Mouse (Mus musculus) spleen, adult 2 months (tissue): Measurements from ENCODE around the gene Tapt1. TPM values are rescaled to one million over a fixed set of nuclear protein-coding genes. Genes with fewer than 3 reads are reported as not detected.

ENCODE experiments used
- DNase-seq, 2 experiments: peaks; one replicate each; pipeline versions ENCODE4 v3.0.0 to v3.0.0-alpha.2; 2012 to 2021; ENCODE audit warnings: low spot score in 2 of 2, low read depth in 1 of 2
- H3K27ac ChIP-seq: fragments of 200-500 bp; 2 replicates; pipeline ENCODE4 v1.5.1; 2012; ENCODE audit warnings: low read length, inconsistent platforms; ENCODE audit not compliant: insufficient read depth
- H3K27me3 ChIP-seq: fragments of 200-500 bp; 2 replicates; pipeline ENCODE4 v1.6.1; 2012; ENCODE audit warnings: mild to moderate bottlenecking, moderate library complexity, low read length, inconsistent platforms; ENCODE audit not compliant: control insufficient read depth, insufficient read depth
- H3K36me3 ChIP-seq: fragments of 200-500 bp; 2 replicates; pipeline ENCODE4 v1.6.1; 2012; ENCODE audit warnings: mild to moderate bottlenecking, low read length, inconsistent platforms; ENCODE audit not compliant: control insufficient read depth, insufficient read depth
- H3K4me1 ChIP-seq: fragments of 200-500 bp; 2 replicates; pipeline ENCODE4 v1.6.1; 2011; ENCODE audit warnings: inconsistent platforms; ENCODE audit not compliant: control insufficient read depth, insufficient read depth, insufficient read length
- H3K4me3 ChIP-seq: fragments of 200-500 bp; 2 replicates; pipeline ENCODE4 v1.5.1; 2011; ENCODE audit warnings: mild to moderate bottlenecking, inconsistent platforms; ENCODE audit not compliant: insufficient read depth, insufficient read length; ENCODE audit errors: extremely low read depth
- CTCF ChIP-seq: fragments of 200-500 bp; IDR thresholded peaks from 2 replicates; pipeline ENCODE4 v1.5.1; 2011; ENCODE audit warnings: mild to moderate bottlenecking, inconsistent platforms; ENCODE audit not compliant: insufficient read depth, insufficient read length, insufficient replicate concordance; ENCODE audit errors: extremely low read depth
- POLR2A ChIP-seq: fragments of 200-500 bp; IDR thresholded peaks from 2 replicates; pipeline ENCODE4 v1.6.1; 2011; ENCODE audit warnings: low read depth, low read length, inconsistent platforms
- WGBS: fragments of 180-500 bp; shearing (Covaris S2); methylation state at CpG from one replicate; pipeline ENCODE4 v1.1.7; 2018; 5-methylcytosine and 5-hydroxymethylcytosine counted together
- polyA plus RNA-seq: library from polyadenylated mRNA; depleted of rRNA; stranded (reverse); fragments of >200 nt; gene quantifications from 2 replicates; pipeline ENCODE4 v1.2.3, GENCODE M21; 2012

The Tapt1 gene
- polyA plus RNA-seq, 1 experiment = 22.2 TPM

- no peaks in the 10 kb centered on the region for H3K36me3 ChIP-seq
- DNase-seq = no peak
- TF ChIP-seq CTCF (no peak), POLR2A (no peak)
- H3K4me1 ChIP-seq = no peaks in the 10 kb centered on the region
- WGBS = 64% methylated on average over 11 of the region's 11 CpGs
- no peak overlapping the region for H3K4me3 ChIP-seq
- H3K27me3 ChIP-seq = no peaks in the 10 kb centered on the region
- H3K27ac ChIP-seq = no peak overlapping the region
These were observed 20.2 kb upstream of the Tapt1 start for GRCm38 (mm10) chr5:44246493-44247217.

DNA sequence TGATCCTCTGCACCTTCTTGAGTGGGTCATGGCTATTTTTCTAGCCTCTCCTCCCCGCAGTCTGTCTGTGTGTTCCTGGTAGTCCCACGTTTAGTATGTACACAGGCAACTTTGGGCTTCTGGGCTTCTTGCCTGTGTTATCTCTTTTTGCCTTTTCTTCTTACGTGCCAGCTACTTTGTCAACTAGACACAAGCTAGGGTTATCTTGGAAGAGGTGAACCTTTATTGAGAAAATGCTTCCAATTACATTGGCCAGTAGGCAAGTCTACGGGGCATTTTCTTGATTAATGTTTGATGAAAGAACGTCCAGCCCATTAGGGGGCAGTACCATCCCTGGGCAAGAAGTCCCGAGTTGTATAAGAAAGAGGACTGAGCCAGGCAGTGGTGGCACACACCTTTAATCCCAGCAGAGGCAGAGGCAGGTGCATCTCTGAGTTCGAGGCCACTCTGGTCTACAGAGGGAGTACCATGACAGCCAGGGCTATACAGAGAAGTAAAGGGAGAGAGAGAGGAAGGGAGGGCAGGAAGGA, 18.5 kb upstream of the Tapt1 start:
- WGBS = 64% methylated on average over 7 of the region's 7 CpGs
- H3K4me1 ChIP-seq = no peaks in the 10 kb centered on the region
- H3K4me3 ChIP-seq = no peak overlapping the region
- TF ChIP-seq CTCF = no peak
- TF ChIP-seq POLR2A = no peak
- no peak for DNase-seq
- no peaks in the 10 kb centered on the region for H3K36me3 ChIP-seq
- H3K27ac ChIP-seq = no peak overlapping the region
- H3K27me3 ChIP-seq = no peaks in the 10 kb centered on the region

GRCm38 (mm10) chr5:44242828-44243227, 16.4 kb upstream of the Tapt1 start:
- no peaks in the 10 kb centered on the region for H3K27me3 ChIP-seq
- no peaks in the 10 kb centered on the region for H3K36me3 ChIP-seq
- H3K27ac ChIP-seq = no peak overlapping the region
- no peak for TF ChIP-seq POLR2A
- H3K4me1 ChIP-seq = peaks cover 9% of the 10 kb centered on the region; the same call in 1 of the 2 replicates
- WGBS = 91% methylated on average over 4 of the region's 4 CpGs
- DNase-seq = no peak
- H3K4me3 ChIP-seq = no peak overlapping the region

DNA sequence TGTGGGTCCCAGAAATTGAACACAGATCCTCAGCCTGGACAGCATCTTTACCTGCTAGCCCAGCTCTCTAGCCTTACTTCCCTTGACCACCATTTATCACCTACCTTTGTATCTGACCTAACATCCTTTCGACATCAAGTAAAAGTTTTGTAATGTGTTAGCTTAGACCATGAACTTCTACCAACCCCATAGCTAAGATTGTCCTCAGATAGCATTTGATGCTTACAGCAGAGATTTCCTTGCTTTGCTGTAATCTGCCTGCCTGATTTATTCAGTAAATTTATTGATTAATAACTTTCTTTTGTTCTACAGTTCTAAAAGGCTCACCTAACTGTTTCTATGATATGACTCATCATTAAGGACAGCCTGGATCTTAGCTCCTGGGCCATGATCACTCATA, 15.3 kb upstream of the Tapt1 start:
- peaks cover 9% of the 10 kb centered on the region; the same call in 1 of the 2 replicates for H3K4me1 ChIP-seq
- WGBS = 95% methylated on average over 1 of the region's 1 CpGs
- TF ChIP-seq CTCF = no peak
- no peak for TF ChIP-seq POLR2A
- H3K27ac ChIP-seq = no peak overlapping the region
- no peak overlapping the region for H3K4me3 ChIP-seq
- DNase-seq = no peak
- H3K27me3 ChIP-seq = no peaks in the 10 kb centered on the region
- no peaks in the 10 kb centered on the region for H3K36me3 ChIP-seq

DNA sequence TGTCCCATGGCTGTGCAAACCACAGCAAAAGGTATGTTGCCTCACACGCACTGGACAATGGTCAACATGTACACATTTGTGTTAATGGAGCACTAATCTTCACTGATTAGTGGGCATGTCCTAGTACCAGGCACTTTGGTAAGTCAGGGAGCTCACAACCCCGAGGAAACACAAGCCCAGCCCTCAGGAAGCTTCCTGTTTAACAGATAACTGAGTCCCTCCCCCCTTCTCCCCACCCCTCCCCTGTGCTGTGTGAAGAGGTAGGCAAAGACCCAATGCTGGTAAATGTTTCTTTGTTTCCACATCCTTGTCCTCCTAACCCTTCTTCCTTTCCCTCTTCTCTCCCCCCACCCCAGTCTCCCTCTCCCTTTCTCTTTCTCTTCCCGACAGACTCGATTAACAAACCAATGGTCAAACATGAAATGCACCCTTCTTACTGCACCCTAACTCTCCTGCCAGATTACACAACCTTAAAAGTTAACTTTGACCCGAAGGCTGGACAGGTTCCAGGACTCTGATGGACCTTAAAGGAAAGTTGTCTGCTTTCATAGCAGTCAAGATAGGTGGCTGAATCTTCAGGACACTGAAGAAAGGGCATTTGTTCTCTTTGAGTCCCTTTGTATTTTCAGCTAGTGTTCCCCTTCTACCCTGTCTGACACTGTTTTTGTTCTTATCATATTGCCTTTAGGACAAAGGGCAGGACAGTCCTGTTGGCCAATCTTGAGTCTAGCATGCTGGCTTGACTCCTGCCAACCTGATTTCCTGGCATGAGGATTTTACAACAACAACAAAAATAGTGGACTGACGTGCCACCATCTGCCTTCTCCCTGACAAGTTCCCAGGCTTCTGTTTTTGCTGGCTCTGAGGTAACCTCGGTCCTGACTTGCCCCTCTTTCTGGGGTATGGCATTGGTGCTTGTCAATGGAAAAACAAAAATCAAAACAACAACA, 13.0 kb upstream of the Tapt1 start:
- Histone ChIP-seq H3K27ac (no peak overlapping the region), H3K27me3 (no peaks in the 10 kb centered on the region), H3K36me3 (no peaks in the 10 kb centered on the region), H3K4me3 (no peak overlapping the region), H3K4me1 (peaks cover 9% of the 10 kb centered on the region; the same call in 1 of the 2 replicates)
- DNase-seq = no peak
- WGBS = 52% methylated on average over 7 of the region's 7 CpGs
- TF ChIP-seq POLR2A = no peak
- no peak for TF ChIP-seq CTCF

DNA sequence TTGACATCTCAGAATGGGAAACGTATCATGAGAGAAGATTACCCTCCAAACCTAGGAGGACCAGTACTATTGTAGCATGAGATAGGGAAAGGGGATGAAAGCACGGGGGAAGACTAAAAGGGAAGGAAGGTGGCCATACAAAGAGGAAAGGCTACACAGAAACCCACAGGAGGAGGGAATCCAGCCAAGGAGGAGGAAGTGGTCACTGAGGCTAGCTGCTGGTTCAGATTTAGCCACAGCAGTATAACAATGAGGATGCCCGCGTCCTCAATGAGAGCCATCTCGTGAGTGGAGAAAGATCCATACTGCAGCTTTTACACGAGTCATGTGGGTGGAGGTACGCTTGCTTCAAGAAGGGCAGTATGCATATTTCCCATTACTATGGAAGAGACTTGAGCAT, 11.8 kb upstream of the Tapt1 start:
- no peaks in the 10 kb centered on the region for H3K27me3 ChIP-seq
- DNase-seq = no peak
- no peak for TF ChIP-seq POLR2A
- no peak for TF ChIP-seq CTCF
- no peak overlapping the region for H3K4me3 ChIP-seq
- H3K27ac ChIP-seq = no peak overlapping the region
- peaks cover 9% of the 10 kb centered on the region; the same call in 1 of the 2 replicates for H3K4me1 ChIP-seq
- 38% methylated on average over 7 of the region's 7 CpGs for WGBS
- H3K36me3 ChIP-seq = no peaks in the 10 kb centered on the region

DNA sequence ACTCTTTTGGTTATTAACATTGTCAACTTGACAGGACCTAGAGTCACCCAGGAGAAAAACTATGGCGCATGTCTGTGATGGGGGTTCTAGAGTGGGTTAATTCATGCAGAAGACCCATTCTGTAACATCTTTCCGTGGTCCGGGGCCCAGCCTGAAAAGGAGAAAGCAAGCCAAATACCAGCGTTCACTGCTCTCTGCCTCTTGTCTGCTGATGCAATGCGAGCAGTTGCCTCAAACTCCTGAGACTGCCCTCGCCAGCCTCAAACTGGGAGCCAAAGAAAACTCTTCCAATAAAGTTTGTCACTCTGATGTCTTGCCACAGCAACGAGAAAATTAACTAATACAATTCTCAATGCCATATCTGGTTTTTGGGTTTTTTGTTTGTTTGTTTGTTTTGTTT, 8.2 kb upstream of the Tapt1 start:
- H3K27me3 ChIP-seq = no peaks in the 10 kb centered on the region
- no peak overlapping the region for H3K27ac ChIP-seq
- no peak for TF ChIP-seq CTCF
- TF ChIP-seq POLR2A = no peak
- WGBS = 90% methylated on average over 7 of the region's 7 CpGs
- H3K4me1 ChIP-seq = peaks cover 9% of the 10 kb centered on the region; the same call in 1 of the 2 replicates
- no peak overlapping the region for H3K4me3 ChIP-seq
- DNase-seq = no peak
- no peaks in the 10 kb centered on the region for H3K36me3 ChIP-seq
